35 mouse cellular contexts compared by ENCODE assay signal in the genomic region with DNA sequence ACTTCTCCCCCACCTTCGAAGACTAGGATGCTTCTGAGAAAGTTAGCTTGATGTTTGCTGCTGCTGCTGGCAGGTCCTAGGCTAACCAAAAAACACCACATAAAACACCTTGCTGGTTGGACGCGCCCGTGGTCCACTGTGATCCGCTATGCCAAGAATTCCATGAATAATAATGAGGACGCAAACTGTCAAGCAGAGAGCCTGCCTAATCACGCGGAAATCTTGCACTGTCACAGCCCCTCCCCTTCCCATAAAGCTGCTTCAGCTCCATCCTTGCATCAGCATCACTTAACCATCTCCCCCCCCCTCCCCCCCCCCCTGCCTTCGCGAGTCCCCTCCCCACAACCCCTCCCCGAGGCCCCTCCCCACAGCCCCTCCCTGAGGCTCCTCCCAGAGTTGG. TPM values are rescaled to one million over a fixed set of nuclear protein-coding genes. Genes with fewer than 3 reads are reported as not detected.
A peak's percentile ranks its signal among the peaks of the same experiment; 100 is the strongest.
DNase-seq lines count a peak whose midpoint lies in the region; ATAC-seq and TF ChIP-seq lines count a peak whose summit lies in the region.
"Had no signal": no experiment of that assay in that cellular context is flagged by ENCODE, and none has a peak within 500 bp of the region (broad histone marks: within the 10 kb centered on the region; RNA-seq: fewer than 3 reads in every experiment).

No protein-coding gene starts in this region.

- DNase-seq in hindbrain, embryonic 10.5 days (ENCODE audit: low spot score), result peak; percentile 23
- DNase-seq in midbrain, embryonic 10.5 days (ENCODE audit: low spot score), result no peak
- DNase-seq in ES-E14 (ENCODE audit: low read depth, low spot score) (no peak), R1 (ENCODE audit: low read depth, low spot score) (peak; percentile 87)
- no peak for DNase-seq in urinary bladder, adult 18-20 months (ENCODE audit: low spot score in 2 of 2)
- no peak for DNase-seq in gastrocnemius, postnatal 25 days
- DNase-seq: adrenal gland, adult 2 months; adrenal gland, postnatal 36 days; B cell, adult 2 months; cerebellum, adult 2 months; cerebellum, postnatal 14 days; gastrocnemius, postnatal 36 days; heart, adult 18-20 months; heart, postnatal 4 days; kidney, adult 9 months; kidney, postnatal 14 days; layer of hippocampus, adult 9-11 months; liver; lung, adult 2 months; lung, postnatal 10 days; right cerebral cortex, postnatal 25 days had no signal

- H3K4me3 ChIP-seq in hindbrain, embryonic 10.5 days, result no peak overlapping the region
- no peak overlapping the region for H3K4me3 ChIP-seq in hindbrain, embryonic 13.5 days
- H3K4me3 ChIP-seq in midbrain, embryonic 13.5 days (replicated peaks), result no peak overlapping the region
- H3K4me3 ChIP-seq in midbrain, embryonic 10.5 days, result no peak overlapping the region
- H3K4me3 ChIP-seq in ES-E14 (ENCODE audit: insufficient read depth in 1 of 2, low read depth in 1 of 2, low read length in 2 of 2, poor library complexity in 1 of 2, severe bottlenecking in 1 of 2), result no peak overlapping the region
- H3K4me3 ChIP-seq: myocyte; stomach, embryonic 15.5 days had no signal

- H3K36me3 ChIP-seq in hindbrain, embryonic 10.5 days, result no peaks in the 10 kb centered on the region
- H3K36me3 ChIP-seq in hindbrain, embryonic 13.5 days, result no peaks in the 10 kb centered on the region
- H3K36me3 ChIP-seq in midbrain, embryonic 13.5 days, result no peaks in the 10 kb centered on the region
- H3K36me3 ChIP-seq in midbrain, embryonic 10.5 days, result no peaks in the 10 kb centered on the region
- no peaks in the 10 kb centered on the region for H3K36me3 ChIP-seq in ES-E14 (ENCODE audit: control insufficient read depth, insufficient read depth, low read length, poor library complexity, severe bottlenecking)
- H3K36me3 ChIP-seq: G1E; stomach, embryonic 15.5 days had no signal

- H3K27me3 ChIP-seq in hindbrain, embryonic 10.5 days (ENCODE audit: insufficient read depth, poor library complexity, severe bottlenecking), result peaks cover 45% of the 10 kb centered on the region
- peaks cover 58% of the 10 kb centered on the region for H3K27me3 ChIP-seq in hindbrain, embryonic 13.5 days
- peaks cover 45% of the 10 kb centered on the region for H3K27me3 ChIP-seq in midbrain, embryonic 13.5 days
- peaks cover 64% of the 10 kb centered on the region for H3K27me3 ChIP-seq in midbrain, embryonic 10.5 days (ENCODE audit: low read depth, poor library complexity, severe bottlenecking)
- H3K27me3 ChIP-seq: stomach, embryonic 15.5 days had no signal

- no peak overlapping the region for H3K4me2 ChIP-seq in hindbrain, embryonic 13.5 days
- H3K4me2 ChIP-seq in midbrain, embryonic 13.5 days (replicated peaks), result no peak overlapping the region
- H3K4me2 ChIP-seq: heart, embryonic 11.5 days; stomach, embryonic 15.5 days had no signal

- no peaks in the 10 kb centered on the region for H3K9me3 ChIP-seq in hindbrain, embryonic 10.5 days
- H3K9me3 ChIP-seq in hindbrain, embryonic 13.5 days, result no peaks in the 10 kb centered on the region
- H3K9me3 ChIP-seq in midbrain, embryonic 13.5 days, result no peaks in the 10 kb centered on the region
- peaks cover 10% of the 10 kb centered on the region for H3K9me3 ChIP-seq in midbrain, embryonic 10.5 days (replicated peaks)
- H3K9me3 ChIP-seq in ES-E14 (ENCODE audit: control insufficient read depth, insufficient read depth, low read depth, low read length), result no peaks in the 10 kb centered on the region
- H3K9me3 ChIP-seq: G1E; stomach, embryonic 15.5 days had no signal

- ATAC-seq in hindbrain, embryonic 13.5 days (ENCODE audit: low FRiP score), result no peak
- peak; percentile 45; the same call in 1 of the 2 replicates for ATAC-seq in midbrain, embryonic 13.5 days
- ATAC-seq: activated CD4-positive, CD25-positive, alpha-beta regulatory T cell, adult 4 months; intestine, postnatal 0 days had no signal

- H3K9ac ChIP-seq in hindbrain, embryonic 13.5 days, result no peak overlapping the region
- no peak overlapping the region for H3K9ac ChIP-seq in midbrain, embryonic 13.5 days (replicated peaks)
- no peak overlapping the region for H3K9ac ChIP-seq in ES-E14 (ENCODE audit: insufficient read depth, low read depth, low read length, poor library complexity, severe bottlenecking)
- H3K9ac ChIP-seq: liver, embryonic 14.5 days; stomach, embryonic 15.5 days had no signal

- no peak overlapping the region for H3K27ac ChIP-seq in hindbrain, embryonic 10.5 days
- no peak overlapping the region for H3K27ac ChIP-seq in hindbrain, embryonic 13.5 days
- no peak overlapping the region for H3K27ac ChIP-seq in midbrain, embryonic 13.5 days
- H3K27ac ChIP-seq in midbrain, embryonic 10.5 days (replicated peaks), result no peak overlapping the region
- H3K27ac ChIP-seq in ES-E14 (ENCODE audit: insufficient read depth, low read depth, low read length, poor library complexity, severe bottlenecking), result no peak overlapping the region
- H3K27ac ChIP-seq: liver, embryonic 14.5 days; macrophage; stomach, embryonic 15.5 days had no signal

- WGBS in hindbrain, embryonic 10.5 days, result 56% methylated on average over 11 of the region's 11 CpGs
- 43% methylated on average over 8 of the region's 11 CpGs for WGBS in hindbrain, embryonic 13.5 days
- 53% methylated on average over 11 of the region's 11 CpGs for WGBS in midbrain, embryonic 13.5 days
- 69% methylated on average over 11 of the region's 11 CpGs for WGBS in midbrain, embryonic 10.5 days

- in situ Hi-C loops in ES-E14 (cut with MboI; ENCODE audit: low sequenced_read_pairs in 2 of 2, unreplicated experiment in 2 of 2), result no loop called here

- H3K4me1 ChIP-seq in hindbrain, embryonic 10.5 days (replicated peaks), result peaks cover 7% of the 10 kb centered on the region; the same call in 1 of the 2 replicates
- no peaks in the 10 kb centered on the region for H3K4me1 ChIP-seq in hindbrain, embryonic 13.5 days (replicated peaks)
- H3K4me1 ChIP-seq in midbrain, embryonic 13.5 days (replicated peaks), result peaks cover 18% of the 10 kb centered on the region
- H3K4me1 ChIP-seq in midbrain, embryonic 10.5 days, result peaks cover 30% of the 10 kb centered on the region
- no peaks in the 10 kb centered on the region for H3K4me1 ChIP-seq in ES-E14 (ENCODE audit: control insufficient read depth in 2 of 2, insufficient read depth in 2 of 2, low read length in 2 of 2, poor library complexity in 1 of 2)
- H3K4me1 ChIP-seq: stomach, embryonic 15.5 days had no signal

TF ChIP-seq in ES-E14, 5 proteins besides CTCF, POLR2A, EP300 and RAD21:
- peak; percentile 68 for TF ChIP-seq MAFK (IDR thresholded peaks at IDR 0.05; ENCODE audit: insufficient read depth, low read depth, low read length)
- TF ChIP-seq ZNF384 (IDR thresholded peaks at IDR 0.05; ENCODE audit: low read depth, low read length), result no peak
- no peak for TF ChIP-seq ZC3H11A (IDR thresholded peaks at IDR 0.05; ENCODE audit: borderline replicate concordance, low read depth, low read length)
TF ChIP-seq in ES-E14: peak in this region for 1.

RNA-seq across cellular contexts. Expression of gene 4932438H23Rik, which starts 12.7 kb away (rescaled TPM):
- polyA plus RNA-seq in hindbrain, embryonic 10.5 days (2016; fragmentation: Nextera tagmentation; extraction: Ambion mirVana), result 0.11 and 0.27 TPM in 2 replicates
- polyA plus RNA-seq in hindbrain, embryonic 13.5 days (2015; fragmentation: Nextera tagmentation; extraction: Ambion mirVana), result 0.83 and 0.99 TPM in 2 replicates
- 0.42 and 1.6 TPM in 2 replicates for polyA plus RNA-seq in midbrain, embryonic 13.5 days (2015; fragmentation: Nextera tagmentation; extraction: Ambion mirVana)
- polyA plus RNA-seq in midbrain, embryonic 10.5 days (2016; fragmentation: Nextera tagmentation; extraction: Ambion mirVana), result 0.05 TPM in 1 of 2 replicates, not detected in the other
- 0.36 TPM in 1 of 2 replicates, not detected in the other for total RNA-seq in ES-E14 (2012; rRNA removed)
- under 1 TPM; 0.33 to 0.38 TPM for total RNA-seq in gastrocnemius, postnatal 25 days (2021)
- total RNA-seq: adrenal gland, postnatal 36 days; megakaryocyte-erythroid progenitor cell, adult 5-6 weeks had no signal
- polyA plus RNA-seq: adrenal gland, adult 2 months; embryonic facial prominence, embryonic 11.5 days; heart, embryonic 16.5 days; limb, embryonic 11.5 days; liver, embryonic 14.5 days had no signal

Comparison
In these comparisons a context has a peak if more than half of its experiments do, and no peak if none do; other contexts are left out.
1. DNase-seq: peak in hindbrain, embryonic 10.5 days (single experiment) and R1 (single experiment); none in midbrain, embryonic 10.5 days (single experiment), ES-E14 (single experiment), urinary bladder, adult 18-20 months (0 of 2) and gastrocnemius, postnatal 25 days (single experiment).